Mouse (Mus musculus) retina, embryonic 14.5 days (tissue): ENCODE data around the gene Atp2c1.

ENCODE experiments used
- DNase-seq: peaks from one replicate; pipeline ENCODE4 v3.0.0-alpha.2; 2015; ENCODE audit warnings: low spot score

The Atp2c1 gene

GRCm38 (mm10) chr9:105488363-105488762 lies 38.8 kb downstream of the Atp2c1 start:
- DNase-seq: no peak

GRCm38 (mm10) chr9:105484338-105485084 lies 42.6 kb downstream of the Atp2c1 start:
- DNase-seq: no peak

GRCm38 (mm10) chr9:105483880-105484279 lies 43.2 kb downstream of the Atp2c1 start:
- no peak for DNase-seq

DNA sequence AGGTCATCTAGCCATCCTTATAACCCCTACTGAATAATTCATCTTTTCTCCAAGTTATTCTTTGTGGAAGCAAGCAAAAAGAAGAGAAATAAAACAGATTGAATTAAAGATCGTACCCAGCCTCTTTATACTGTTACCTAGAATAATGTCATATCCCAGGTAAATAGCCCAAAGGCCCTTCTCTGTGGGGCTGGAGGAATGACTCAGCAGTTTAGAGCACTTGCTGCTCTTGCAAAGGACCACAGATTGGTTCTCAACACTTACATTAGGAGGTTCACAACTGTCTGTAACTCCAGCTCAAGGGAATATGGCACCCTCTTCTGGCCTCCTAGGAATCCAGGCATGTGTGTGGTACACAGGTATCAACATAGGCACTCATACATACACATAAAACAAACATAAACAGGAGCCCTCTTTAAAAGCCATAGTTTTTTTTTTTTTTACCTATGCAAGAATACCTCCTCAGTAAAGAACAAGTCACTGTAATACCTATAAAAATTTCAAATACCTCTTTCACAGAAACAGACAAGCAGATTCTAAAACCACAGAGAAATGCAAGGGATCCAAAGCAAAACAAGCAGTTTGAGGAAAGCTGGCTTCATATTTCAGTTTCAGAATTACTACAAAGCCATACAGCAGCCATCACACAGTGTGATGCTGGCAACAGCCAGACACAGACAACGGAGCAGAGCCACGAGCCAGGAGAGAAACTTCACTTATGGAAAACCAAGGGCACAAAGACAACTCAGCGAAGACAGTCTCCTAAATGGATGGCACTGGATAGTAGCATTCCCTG lies 44.2 kb downstream of the Atp2c1 start:
- no peak for DNase-seq

DNA sequence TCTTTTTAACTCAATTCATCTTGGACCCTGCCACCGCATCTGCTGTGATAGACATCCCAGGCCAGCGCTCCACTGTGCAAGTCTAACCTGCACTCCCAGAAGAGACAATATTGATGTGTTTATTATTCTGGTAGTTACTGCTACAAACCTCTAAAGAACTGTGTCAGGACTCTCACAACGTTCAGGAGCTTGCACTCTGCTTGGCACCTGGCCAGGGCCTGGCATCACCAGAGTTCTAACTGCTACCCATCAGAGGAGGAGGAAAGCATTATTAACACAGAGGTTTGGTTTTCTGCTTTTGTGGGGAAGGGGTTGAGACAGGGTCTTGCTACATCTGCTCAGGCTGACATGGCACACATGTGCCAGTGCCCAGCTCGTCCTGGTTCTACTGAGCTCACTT lies 45.0 kb downstream of the Atp2c1 start:
- no peak for DNase-seq

- no peak for DNase-seq
Measured at GRCm38 (mm10) chr9:105476134-105476533, 51.0 kb downstream of the Atp2c1 start.

- DNase-seq: no peak
Measured at GRCm38 (mm10) chr9:105474910-105475309, 52.2 kb downstream of the Atp2c1 start.

- DNase-seq: no peak
Measured at GRCm38 (mm10) chr9:105467787-105468186, 59.3 kb downstream of the Atp2c1 start.

DNA sequence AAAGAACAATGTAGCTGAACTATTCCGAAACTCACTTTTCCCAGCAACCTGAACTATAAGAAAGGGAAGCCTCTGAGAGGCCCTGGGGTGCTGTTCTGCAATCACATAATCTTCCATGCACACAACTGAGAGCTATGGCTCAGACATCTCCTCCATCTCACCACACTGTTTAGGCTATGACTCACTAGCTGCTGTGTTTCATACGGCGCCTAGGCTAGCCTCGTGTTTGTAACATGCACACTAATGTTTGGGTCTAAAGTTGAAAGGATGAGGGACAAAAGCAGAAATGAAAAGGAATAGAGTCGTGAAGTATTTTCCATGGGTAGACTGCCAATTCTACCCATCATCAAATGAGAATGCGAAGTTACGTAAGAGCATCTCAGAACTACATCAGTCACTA lies 65.6 kb downstream of the Atp2c1 start:
- DNase-seq: no peak

DNA sequence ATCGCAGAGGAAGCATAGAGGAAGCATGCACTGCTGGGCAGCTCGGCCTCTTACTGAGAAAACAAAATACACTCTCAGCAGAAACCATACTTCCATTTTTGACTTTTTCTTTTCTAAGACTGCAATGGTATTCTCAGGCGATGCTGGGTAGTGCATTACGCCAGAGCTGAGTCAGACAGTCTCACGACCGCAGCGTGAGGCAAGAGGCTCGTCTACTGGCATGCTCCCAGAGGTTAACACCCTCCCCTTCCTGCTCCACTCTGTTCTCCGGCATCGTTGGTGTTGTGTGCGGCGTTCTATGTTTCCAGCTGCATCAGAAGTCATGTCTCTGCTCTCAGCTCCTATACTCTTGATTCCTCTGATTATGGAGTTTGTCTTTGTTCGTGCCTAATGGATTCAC lies 68.1 kb downstream of the Atp2c1 start:
- DNase-seq: no peak

DNA sequence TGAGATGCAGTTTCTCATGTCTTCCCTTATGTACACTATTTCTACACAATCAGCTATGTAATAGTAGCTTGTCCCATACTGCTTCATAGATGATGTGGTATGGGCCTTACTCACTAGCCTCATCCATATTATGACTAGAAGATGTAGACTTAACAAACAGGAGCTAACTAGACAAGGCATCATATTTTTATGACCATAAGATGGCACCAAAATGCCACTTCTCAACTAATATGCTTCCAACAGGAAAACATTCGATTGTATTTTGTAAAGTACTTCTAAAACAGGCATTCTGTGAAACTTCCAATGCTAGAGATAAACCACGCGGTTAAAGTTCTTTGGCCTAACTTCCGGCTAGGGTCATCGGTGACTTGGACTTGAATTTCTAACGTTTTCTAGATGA lies 118.6 kb downstream of the Atp2c1 start:
- no peak for DNase-seq

DNA sequence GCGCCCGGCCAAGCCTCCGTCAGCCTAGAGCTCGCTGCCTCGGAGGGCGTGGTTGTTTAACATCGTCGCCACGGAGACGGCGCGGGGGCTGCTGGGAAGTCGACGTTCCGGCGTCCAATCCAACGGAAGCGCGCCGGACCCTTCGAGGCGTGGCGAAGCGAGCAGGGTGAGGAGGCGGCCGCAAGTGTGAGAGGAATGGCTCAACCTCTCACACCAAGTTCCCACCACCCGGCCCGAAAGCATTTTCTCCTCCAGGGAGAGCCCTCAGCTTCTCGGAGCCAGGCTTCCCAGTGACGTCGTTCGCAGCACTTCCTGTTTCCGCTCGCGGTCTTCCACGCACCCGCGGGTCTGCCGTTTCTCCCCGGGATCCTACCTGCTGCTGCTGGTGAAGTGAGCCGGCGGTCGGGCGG lies 131.9 kb downstream of the Atp2c1 start, which contains the start of the genes Aste1 and Nek11:
Aste1 (plus strand) TSS at position 175 of the 410 bp plus-strand sequence.
Nek11 (minus strand) TSS at position 307 of the 410 bp plus-strand sequence.
- DNase-seq: peak; percentile 93

- DNase-seq: no peak
Measured at GRCm38 (mm10) chr9:105394720-105395119, 132.4 kb downstream of the Atp2c1 start.

DNA sequence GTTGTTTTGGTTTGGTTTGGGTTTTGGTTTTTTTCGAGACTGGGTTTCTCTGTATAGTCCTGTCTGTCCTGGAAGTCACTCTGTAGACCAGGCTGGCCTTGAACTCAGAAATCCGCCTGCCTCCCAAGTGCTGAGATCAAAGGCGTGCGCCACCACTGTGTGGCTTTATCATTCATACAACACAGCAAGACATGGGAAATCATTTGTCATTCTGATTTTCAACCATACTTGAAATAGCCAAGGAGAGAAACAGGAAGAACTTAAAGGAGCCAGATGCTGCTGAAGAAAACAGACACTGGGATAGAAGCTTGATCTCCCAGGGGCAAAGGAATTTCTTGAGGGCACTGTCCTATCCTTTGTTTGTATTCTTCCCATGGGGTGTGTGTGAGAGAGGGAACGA lies 136.5 kb downstream of the Atp2c1 start:
- DNase-seq: no peak

DNA sequence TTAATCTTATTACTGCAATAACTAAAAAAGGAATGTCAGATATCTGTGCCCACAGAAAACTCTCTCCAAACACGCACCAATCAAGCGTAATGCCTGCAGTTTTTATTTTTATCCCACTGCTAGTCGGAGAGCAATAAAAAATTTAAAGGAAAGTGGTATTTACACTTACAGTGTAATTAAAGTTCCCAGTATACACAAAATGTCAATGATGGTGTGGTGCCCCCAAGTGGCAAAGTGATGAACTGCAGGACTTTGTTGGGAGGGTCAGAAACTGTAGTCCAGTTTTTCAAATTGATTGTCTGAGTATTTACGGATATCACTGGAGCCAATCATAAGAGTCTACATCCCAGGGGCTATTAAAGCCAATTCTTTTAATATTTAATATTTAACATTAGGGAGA lies 137.8 kb downstream of the Atp2c1 start:
- peak; percentile 84 for DNase-seq

GRCm38 (mm10) chr9:105387403-105387802 lies 139.7 kb downstream of the Atp2c1 start:
- no peak for DNase-seq

DNA sequence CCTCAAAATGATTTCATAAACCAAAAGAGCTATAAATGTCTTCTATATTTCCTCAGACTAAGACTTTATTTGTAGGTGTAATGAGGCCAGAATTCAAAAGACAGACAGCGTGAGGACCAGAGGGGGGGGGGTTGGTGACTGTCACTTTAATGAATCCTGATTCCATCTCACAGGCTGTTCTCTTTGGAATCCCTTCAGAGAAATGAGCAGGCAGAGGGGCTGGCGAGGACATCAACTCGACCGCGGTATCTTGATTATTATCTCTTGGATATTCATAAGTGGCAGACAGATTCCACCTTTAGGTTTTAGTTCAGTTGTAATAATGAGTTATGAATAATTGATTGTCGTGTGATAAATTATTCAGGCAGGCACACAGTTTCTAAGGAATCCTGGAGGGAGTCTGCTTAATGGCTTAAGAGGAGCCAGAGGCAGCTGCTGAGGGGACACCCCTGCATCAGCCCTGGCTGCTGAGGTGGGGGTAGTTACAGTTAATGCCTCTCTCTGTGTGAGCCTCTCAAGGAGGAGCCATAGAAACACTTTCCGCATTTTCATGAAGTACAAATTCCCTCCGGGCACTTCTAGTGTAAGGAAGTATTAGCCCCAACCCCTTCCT lies 147.5 kb downstream of the Atp2c1 start:
- peak; percentile 64 for DNase-seq

DNA sequence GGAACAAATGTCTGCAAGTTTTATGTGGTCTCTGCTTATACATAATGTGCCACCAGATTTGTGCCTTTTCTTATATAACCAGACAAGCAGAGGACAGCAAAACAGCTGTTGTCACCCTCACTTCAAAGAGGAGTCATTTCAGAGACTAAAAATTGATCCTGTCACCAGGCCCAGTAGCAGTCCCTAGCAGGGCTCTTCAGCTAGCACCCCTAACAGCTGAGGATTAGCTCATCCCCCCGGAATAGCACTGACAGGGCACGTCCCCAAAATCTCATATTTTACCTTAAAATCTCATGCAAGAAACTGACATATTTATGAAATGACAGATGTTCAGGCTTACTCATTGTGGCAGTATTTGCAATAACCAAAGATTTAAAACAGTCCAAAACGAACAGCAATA lies 149.5 kb downstream of the Atp2c1 start:
- DNase-seq: no peak

GRCm38 (mm10) chr9:105376954-105377530 lies 150.1 kb downstream of the Atp2c1 start:
- no peak for DNase-seq

- DNase-seq: no peak
Measured at GRCm38 (mm10) chr9:105376411-105376810, 150.7 kb downstream of the Atp2c1 start.

- no peak for DNase-seq
Measured at GRCm38 (mm10) chr9:105374361-105374760, 152.8 kb downstream of the Atp2c1 start.

- DNase-seq: no peak
Measured at GRCm38 (mm10) chr9:105368605-105369004, 158.5 kb downstream of the Atp2c1 start.
